Mouse (Mus musculus) heart, adult 11 months (tissue): Measurements from ENCODE around the gene Ddr2.

ENCODE experiments used
- DNase-seq: peaks from one replicate; pipeline ENCODE4 v3.0.0; 2022

The Ddr2 gene

GRCm38 (mm10) chr1:169946004-169946403, 164.6 kb downstream of the Ddr2 start:
- peak; percentile 67 for DNase-seq

GRCm38 (mm10) chr1:169939345-169939744, 171.2 kb downstream of the Ddr2 start:
- peak; percentile 31 for DNase-seq

GRCm38 (mm10) chr1:169934005-169934725, 176.4 kb downstream of the Ddr2 start:
- DNase-seq: peak; percentile 83

GRCm38 (mm10) chr1:169932122-169932746, 178.3 kb downstream of the Ddr2 start:
- DNase-seq: peak; percentile 79

GRCm38 (mm10) chr1:169931698-169932097, 178.9 kb downstream of the Ddr2 start:
- peak; percentile 34 for DNase-seq

GRCm38 (mm10) chr1:169928454-169928971, 182.0 kb downstream of the Ddr2 start, which contains the start of gene Ccdc190:
TSS of gene Ccdc190 (plus strand) at chr1:169928648.
- DNase-seq: peak; percentile 95

GRCm38 (mm10) chr1:169927753-169928369, 182.7 kb downstream of the Ddr2 start:
- DNase-seq: peak; percentile 51

- DNase-seq: peak; percentile 79
These were observed 186.0 kb downstream of the Ddr2 start for GRCm38 (mm10) chr1:169924567-169924966.
